In genomic region chr2:104246851-104247250, GRCm38 (mm10) we compare ENCODE assay signal across 27 mouse cellular contexts.
"Had no signal": no experiment of that assay in that cellular context is flagged by ENCODE, and none has a peak within 500 bp of the region (broad histone marks: within the 10 kb centered on the region; RNA-seq: fewer than 3 reads in every experiment).

No protein-coding gene starts in this region.

- ATAC-seq: forebrain, embryonic 13.5 days; forebrain, embryonic 14.5 days; forebrain, embryonic 15.5 days; forebrain, embryonic 16.5 days; forebrain, postnatal 0 days had no signal

- H3K4me1 ChIP-seq: embryonic facial prominence, embryonic 12.5 days; embryonic facial prominence, embryonic 13.5 days; embryonic facial prominence, embryonic 15.5 days had no signal

- H3K4me2 ChIP-seq: embryonic facial prominence, embryonic 12.5 days; embryonic facial prominence, embryonic 13.5 days; embryonic facial prominence, embryonic 15.5 days; forebrain, embryonic 12.5 days; forebrain, embryonic 13.5 days; forebrain, embryonic 15.5 days had no signal

- H3K36me3 ChIP-seq: embryonic facial prominence, embryonic 10.5 days; embryonic facial prominence, embryonic 12.5 days; embryonic facial prominence, embryonic 13.5 days; embryonic facial prominence, embryonic 15.5 days; forebrain, embryonic 10.5 days; forebrain, embryonic 12.5 days; forebrain, embryonic 15.5 days had no signal

- H3K9me3 ChIP-seq: embryonic facial prominence, embryonic 10.5 days; embryonic facial prominence, embryonic 12.5 days; embryonic facial prominence, embryonic 13.5 days; embryonic facial prominence, embryonic 15.5 days; forebrain, embryonic 10.5 days; forebrain, embryonic 12.5 days; forebrain, embryonic 13.5 days; forebrain, embryonic 15.5 days had no signal

- H3K9ac ChIP-seq: embryonic facial prominence, embryonic 12.5 days; embryonic facial prominence, embryonic 13.5 days; embryonic facial prominence, embryonic 15.5 days; forebrain, embryonic 12.5 days; forebrain, embryonic 13.5 days; forebrain, embryonic 15.5 days; forebrain, postnatal 0 days had no signal

- H3K4me3 ChIP-seq: embryonic facial prominence, embryonic 10.5 days; embryonic facial prominence, embryonic 12.5 days; embryonic facial prominence, embryonic 13.5 days; embryonic facial prominence, embryonic 15.5 days; erythroblast, embryonic 14.5 days; forebrain, embryonic 10.5 days; forebrain, embryonic 12.5 days; forebrain, embryonic 13.5 days; forebrain, embryonic 15.5 days; gastrocnemius, adult 2 months; heart, adult 2 months had no signal

- H3K27ac ChIP-seq: embryonic facial prominence, embryonic 10.5 days; embryonic facial prominence, embryonic 12.5 days; embryonic facial prominence, embryonic 13.5 days; embryonic facial prominence, embryonic 15.5 days; forebrain, embryonic 10.5 days; forebrain, embryonic 12.5 days; forebrain, embryonic 13.5 days; forebrain, embryonic 15.5 days; gastrocnemius, adult 2 months; heart, adult 2 months had no signal

- DNase-seq: cerebellum, adult 8-10 months; cerebellum, adult 9-10 months; cerebellum, adult 9-11 months; cerebellum, postnatal 10 days; cerebellum, postnatal 14 days; cerebellum, postnatal 25 days; cerebellum, postnatal 36 days; embryo, embryonic 11 days; forebrain, postnatal 0 days; gastrocnemius, adult 2 months; gastrocnemius, postnatal 10 days; gastrocnemius, postnatal 14 days; gastrocnemius, postnatal 25 days; heart, adult 11 months; heart, adult 18-20 months; heart, adult 2 months had no signal

- H3K27me3 ChIP-seq: embryonic facial prominence, embryonic 12.5 days; embryonic facial prominence, embryonic 13.5 days; embryonic facial prominence, embryonic 15.5 days; forebrain, embryonic 12.5 days; forebrain, embryonic 13.5 days; forebrain, embryonic 15.5 days had no signal
